Comparison of ENCODE assay signal across 7 mouse cellular contexts in the genomic region with DNA sequence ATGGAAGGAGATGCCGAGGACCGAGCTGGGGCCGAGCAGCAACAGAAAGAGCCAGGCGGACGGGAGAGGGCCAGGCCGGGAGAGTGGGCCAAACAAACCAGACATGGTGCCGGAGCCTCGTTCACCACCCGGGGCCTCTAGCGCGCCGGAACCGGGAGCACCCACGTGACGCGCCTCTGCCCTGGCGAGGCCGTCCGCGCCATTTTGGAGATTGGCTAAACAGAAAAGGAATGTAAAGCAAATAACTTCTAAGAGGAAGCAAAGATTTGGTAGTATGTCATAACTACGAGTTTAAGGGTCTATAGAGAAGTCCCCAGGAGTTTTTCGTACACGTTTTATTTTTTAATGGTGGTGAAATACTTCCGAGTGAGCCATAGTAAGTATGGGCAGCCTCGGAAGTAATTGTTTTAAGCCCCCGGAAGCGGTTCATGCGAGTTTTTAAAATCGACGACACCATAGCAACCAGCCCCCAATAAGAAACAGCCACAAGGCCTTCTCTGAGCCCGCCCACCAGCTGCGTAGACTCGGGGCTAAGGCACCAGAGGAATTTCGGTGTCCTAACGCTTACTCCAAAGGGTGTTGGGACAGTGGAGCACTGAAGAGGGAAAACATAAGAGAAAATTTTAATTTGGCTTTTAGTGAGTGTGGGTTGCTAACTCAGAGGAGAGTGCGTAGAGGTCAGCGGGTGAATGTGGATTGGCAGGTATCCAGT. TPM values are rescaled to one million over a fixed set of nuclear protein-coding genes. Genes with fewer than 3 reads are reported as not detected.
A peak's percentile ranks its signal among the peaks of the same experiment; 100 is the strongest.
DNase-seq lines count a peak whose midpoint lies in the region; ATAC-seq lines count a peak whose summit lies in the region.

Gene Tmed10 (minus strand): TSS at position 287 of the 712 bp plus-strand sequence.

- H3K36me3 ChIP-seq in intestine, embryonic 16.5 days (ENCODE audit: control insufficient read depth, insufficient read depth, low read length): no peaks in the 10 kb centered on the region
- no peaks in the 10 kb centered on the region for H3K36me3 ChIP-seq in midbrain, embryonic 11.5 days (ENCODE audit: control insufficient read depth, insufficient read depth, low read length)

- peaks cover 13% of the 10 kb centered on the region for H3K4me1 ChIP-seq in intestine, embryonic 16.5 days (ENCODE audit: control insufficient read depth, insufficient read depth, low read length)
- peaks cover 11% of the 10 kb centered on the region; the same call in 1 of the 2 replicates for H3K4me1 ChIP-seq in midbrain, embryonic 11.5 days (ENCODE audit: control insufficient read depth, insufficient read depth, low read length)

- intact Hi-C loops in left cerebral cortex, postnatal 36 days (cut with DNase I): loop anchor here (2.0 to 5.0 kb wide), 3 partner anchors 58 to 98 kb away; partner anchors contain the start of gene Fos

- H3K4me3 ChIP-seq in intestine, embryonic 16.5 days (ENCODE audit: low read length): peak within 1 kb of the TSS; percentile 74
- peak within 1 kb of the TSS; percentile 94 for H3K4me3 ChIP-seq in midbrain, embryonic 11.5 days (ENCODE audit: low read depth, low read length)

- WGBS in intestine, embryonic 16.5 days: under 1% methylated on average over 37 of the region's 37 CpGs
- WGBS in midbrain, embryonic 11.5 days: under 1% methylated on average over 37 of the region's 37 CpGs

- H3K27me3 ChIP-seq in intestine, embryonic 16.5 days (replicated peaks; ENCODE audit: control insufficient read depth, insufficient read depth, low read length): no peaks in the 10 kb centered on the region
- no peaks in the 10 kb centered on the region for H3K27me3 ChIP-seq in midbrain, embryonic 11.5 days (ENCODE audit: control insufficient read depth, insufficient read depth, low read length)

- H3K9ac ChIP-seq in intestine, embryonic 16.5 days (ENCODE audit: low read depth, low read length): peak within 1 kb of the TSS; percentile 91
- H3K9ac ChIP-seq in midbrain, embryonic 11.5 days (ENCODE audit: low read length): peak within 1 kb of the TSS; percentile 93

- peak within 1 kb of the TSS; percentile 61 for H3K4me2 ChIP-seq in intestine, embryonic 16.5 days (ENCODE audit: low read depth, low read length)
- peak within 1 kb of the TSS; percentile 63 for H3K4me2 ChIP-seq in midbrain, embryonic 11.5 days

- H3K9me3 ChIP-seq in intestine, embryonic 16.5 days (ENCODE audit: control insufficient read depth, low read length): no peaks in the 10 kb centered on the region
- no peaks in the 10 kb centered on the region for H3K9me3 ChIP-seq in midbrain, embryonic 11.5 days (ENCODE audit: control insufficient read depth, low read length)

- ATAC-seq in intestine, embryonic 16.5 days: peak; percentile 96
- peak; percentile 96 for ATAC-seq in midbrain, embryonic 11.5 days (ENCODE audit: low FRiP score)

- DNase-seq in adrenal gland, adult 8-10 months: peak; percentile 91
- peak; percentile 92 for DNase-seq in embryo, embryonic 9.5 days (ENCODE audit: extremely low spot score)
- DNase-seq in gastrocnemius, postnatal 4 days (ENCODE audit: low spot score in 2 of 2): peak; percentile 78 to 88
- peak; percentile 88 to 89 for DNase-seq in left cerebral cortex, postnatal 36 days (ENCODE audit: low spot score in 2 of 2)
- DNase-seq in midbrain, embryonic 11.5 days (ENCODE audit: low spot score, missing footprints): peak; percentile 98
- peak; percentile 93 for DNase-seq in skeletal muscle tissue, adult 2 months (ENCODE audit: low read depth, low spot score)

- H3K27ac ChIP-seq in intestine, embryonic 16.5 days (ENCODE audit: low read length): peak within 1 kb of the TSS; percentile 83
- no peak within 1 kb of the TSS; the same call in 1 of the 2 replicates for H3K27ac ChIP-seq in midbrain, embryonic 11.5 days (ENCODE audit: low read depth, low read length)

RNA-seq across cellular contexts. Expression of gene Tmed10, which starts in this region (rescaled TPM):
- 100 to 1,000 TPM; 326 to 334 (median 331) TPM for total RNA-seq in adrenal gland, adult 8-10 months (2022)
- 100 to 1,000 TPM; 190 to 191 TPM for total RNA-seq in gastrocnemius, postnatal 4 days (2021)
- 346 and 352 TPM in 2 replicates for polyA plus RNA-seq in intestine, embryonic 16.5 days (2015; fragmentation: Nextera tagmentation; extraction: Ambion mirVana)
- total RNA-seq in left cerebral cortex, postnatal 36 days (2021): 100 to 1,000 TPM; 150 to 154 TPM
- polyA plus RNA-seq in midbrain, embryonic 11.5 days (2014; fragmentation: Nextera tagmentation; extraction: Ambion mirVana): 266 and 279 TPM in 2 replicates
